Mouse (Mus musculus) monocyte, adult 2 months (primary cell): ENCODE measurements around the gene Olfr1315-ps1.

Experiments used
- DNase-seq, 2 experiments: peaks; one replicate each; pipeline ENCODE4 v3.0.0; 2022; ENCODE audit warnings: low spot score in 2 of 2, low read depth in 1 of 2

Olfr1315-ps1 gene

DNA sequence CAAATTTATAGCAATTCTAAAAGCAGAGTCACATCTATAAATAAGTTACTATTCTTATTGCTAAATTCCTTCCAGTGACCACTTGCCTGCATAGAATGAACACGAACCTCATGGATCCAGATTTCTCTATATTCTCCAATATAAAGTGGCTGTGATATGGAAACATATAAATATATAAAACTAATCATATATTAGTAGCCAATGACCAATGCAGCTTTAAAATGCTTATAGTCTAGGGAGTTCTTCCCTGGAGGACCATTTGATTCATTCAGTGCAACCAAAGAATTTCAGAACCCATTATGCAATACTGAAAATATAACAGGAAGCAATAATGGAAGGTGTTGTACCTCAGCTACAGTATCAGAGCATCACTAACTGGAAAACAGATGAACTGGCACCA is at the start of gene Olfr1315-ps1:
Gene Olfr1315-ps1 (minus strand): TSS at position 101 of the 400 bp plus-strand sequence.
- DNase-seq: no peak

DNA sequence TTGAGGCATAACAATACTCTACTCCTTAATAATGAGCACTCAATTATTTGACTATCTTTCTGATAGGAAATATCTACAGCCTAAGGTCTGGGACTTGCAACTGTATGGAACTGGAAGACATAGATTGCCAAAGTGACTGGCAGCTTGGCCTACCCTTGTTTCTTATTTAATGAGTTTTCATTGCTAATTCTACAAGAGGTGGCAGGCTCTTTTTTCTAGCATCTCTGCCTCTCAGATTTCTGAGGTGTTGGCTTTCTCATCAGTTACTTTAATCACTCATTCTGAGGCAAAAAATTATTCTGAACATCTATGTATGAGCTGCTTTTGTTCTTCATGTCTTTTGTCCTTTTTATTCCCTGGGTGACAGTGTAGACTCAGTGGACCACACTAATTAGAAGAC is 38.7 kb upstream of the Olfr1315-ps1 start, which contains the start of gene Olfr1318:
Gene Olfr1318 (plus strand): TSS at position 301 of the 400 bp plus-strand sequence.
- DNase-seq: no peak

DNA sequence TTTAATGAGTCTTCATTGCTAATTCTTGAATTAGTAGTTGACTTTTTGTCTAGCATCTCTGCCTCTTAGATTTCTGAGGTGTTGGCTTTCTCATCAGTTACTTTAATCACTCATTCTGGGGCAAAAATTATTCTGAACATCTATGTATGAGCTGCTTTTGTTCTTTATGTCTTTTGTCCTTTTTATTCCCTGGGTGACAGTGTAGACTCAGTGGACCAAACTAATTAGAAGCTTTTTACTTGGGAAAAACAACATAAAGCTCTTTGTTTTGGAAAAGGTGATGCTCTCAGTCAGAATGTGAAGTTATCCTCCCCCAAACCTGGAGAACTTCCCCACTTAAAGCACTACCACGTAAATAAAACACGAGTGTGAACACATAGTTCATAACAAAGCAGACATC is 24.8 kb upstream of the Olfr1315-ps1 start, which contains the start of gene Olfr1317:
Gene Olfr1317 (plus strand): TSS at position 301 of the 400 bp plus-strand sequence.
- DNase-seq: no peak

DNA sequence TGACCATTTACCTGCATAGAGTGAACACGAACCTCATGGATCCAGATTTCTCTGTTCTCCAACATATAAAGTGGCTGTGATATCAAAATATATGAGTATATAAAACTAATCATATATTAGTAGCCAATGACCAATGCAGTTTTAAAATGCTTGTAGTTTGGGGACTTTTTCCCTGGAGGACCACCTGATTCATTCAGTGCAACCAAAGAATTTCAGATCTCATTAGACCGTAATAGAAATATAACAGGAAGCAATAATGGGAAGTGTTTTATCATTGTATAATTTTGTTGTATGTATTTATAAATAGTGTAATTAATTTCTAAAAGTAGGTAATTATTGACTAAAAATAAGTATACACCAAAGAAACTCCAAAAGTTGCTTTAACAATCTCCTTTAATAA is 19.6 kb upstream of the Olfr1315-ps1 start, which contains the start of gene Olfr1316:
Gene Olfr1316 (minus strand): TSS at position 101 of the 400 bp plus-strand sequence.
- no peak for DNase-seq

DNA sequence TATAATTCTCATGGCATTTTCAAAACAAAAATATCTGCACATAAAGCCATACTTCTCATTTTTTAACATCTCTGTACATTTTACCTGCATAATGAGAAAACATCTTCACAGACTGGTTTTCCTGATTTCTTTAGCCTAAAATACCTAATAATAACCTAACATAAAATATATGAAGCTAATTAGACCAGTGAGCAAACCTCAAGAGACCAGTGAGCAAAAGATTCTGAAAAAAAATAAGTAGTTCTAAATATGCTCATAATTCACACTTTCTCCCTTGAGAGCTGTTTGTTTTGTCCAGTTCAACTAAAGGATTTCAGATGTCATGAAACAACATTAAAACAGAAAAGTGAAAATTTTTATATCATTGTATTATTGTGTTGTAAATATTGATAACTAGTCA is 18.6 kb downstream of the Olfr1315-ps1 start, which contains the start of gene Olfr1314:
Gene Olfr1314 (minus strand): TSS at position 101 of the 400 bp plus-strand sequence.
- no peak for DNase-seq

DNA sequence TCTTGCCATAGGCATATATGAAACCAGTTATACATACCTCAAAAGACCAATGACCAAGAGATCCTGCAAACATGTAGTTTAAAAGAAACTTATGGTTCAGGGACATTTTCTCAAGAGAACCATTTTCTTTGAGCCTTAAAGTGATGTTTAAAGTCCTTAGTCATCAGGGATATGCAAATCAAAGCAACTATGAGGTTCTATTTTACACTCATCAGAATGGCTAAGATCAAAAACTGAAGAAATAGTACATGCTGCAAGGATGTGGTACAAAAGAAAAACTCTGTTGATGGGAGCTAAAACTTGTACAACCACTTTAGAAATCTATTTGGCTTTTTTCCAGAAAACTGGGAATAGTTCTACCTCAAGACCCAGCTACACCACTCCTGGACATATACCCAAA is 37.5 kb downstream of the Olfr1315-ps1 start, which contains the start of gene Olfr1313:
Gene Olfr1313 (minus strand): TSS at position 101 of the 400 bp plus-strand sequence.
- no peak for DNase-seq
